Mouse (Mus musculus) olfactory bulb, adult 2 months (tissue): ENCODE data around the gene Hs6st2.

Source experiments
- CTCF ChIP-seq: fragments of 200-500 bp; IDR thresholded peaks from 2 replicates; pipeline ENCODE4 v1.5.1; 2012; ENCODE audit warnings: low read depth, mild to moderate bottlenecking, low read length, moderate library complexity; ENCODE audit not compliant: insufficient read depth
- POLR2A ChIP-seq: fragments of 200-500 bp; IDR thresholded peaks from 2 replicates; pipeline ENCODE4 v1.6.1; 2012; ENCODE audit warnings: mild to moderate bottlenecking, low read depth, low read length, moderate library complexity; ENCODE audit not compliant: insufficient read depth

- no peak for TF ChIP-seq CTCF
- TF ChIP-seq POLR2A, result no peak
Measured at GRCm38 (mm10) chrX:51505691-51506090, 176.0 kb downstream of the Hs6st2 start.
